Mouse (Mus musculus) liver, embryonic 14.5 days (tissue): ENCODE measurements around the gene Tmed10.

Experiments
- CTCF ChIP-seq: IDR thresholded peaks from 2 replicates; pipeline ENCODE4 v1.5.1; 2016; ENCODE audit warnings: antibody characterized with exemption, low read depth, control low read depth
- EP300 ChIP-seq: IDR thresholded peaks from 2 replicates; pipeline ENCODE4 v1.6.1; 2016; ENCODE audit warnings: antibody characterized with exemption, low read depth

GRCm38 (mm10) chr12:85337567-85338311 lies 36.9 kb downstream of the Tmed10 start:
- TF ChIP-seq CTCF (no peak), EP300 (no peak)
